Mouse (Mus musculus) megakaryocyte, embryonic 14.5 days (primary cell): ENCODE measurements at regions not wholly inside any gene's neighbourhood (a gene's known extent, or its start where the extent isn't known, plus 50 kb on each side); places are given as distances from the start of the nearest gene placed in this dataset.

Source experiments
- FLI1 ChIP-seq: IDR thresholded peaks from 2 replicates; pipeline ENCODE4 v1.6.1; 2012; ENCODE audit warnings: low read length, inconsistent platforms, mixed read lengths
- GATA1 ChIP-seq: IDR thresholded peaks from 3 replicates; pipeline ENCODE4 v1.6.1; 2012; ENCODE audit warnings: mixed read lengths, low read length, inconsistent platforms, borderline replicate concordance

DNA sequence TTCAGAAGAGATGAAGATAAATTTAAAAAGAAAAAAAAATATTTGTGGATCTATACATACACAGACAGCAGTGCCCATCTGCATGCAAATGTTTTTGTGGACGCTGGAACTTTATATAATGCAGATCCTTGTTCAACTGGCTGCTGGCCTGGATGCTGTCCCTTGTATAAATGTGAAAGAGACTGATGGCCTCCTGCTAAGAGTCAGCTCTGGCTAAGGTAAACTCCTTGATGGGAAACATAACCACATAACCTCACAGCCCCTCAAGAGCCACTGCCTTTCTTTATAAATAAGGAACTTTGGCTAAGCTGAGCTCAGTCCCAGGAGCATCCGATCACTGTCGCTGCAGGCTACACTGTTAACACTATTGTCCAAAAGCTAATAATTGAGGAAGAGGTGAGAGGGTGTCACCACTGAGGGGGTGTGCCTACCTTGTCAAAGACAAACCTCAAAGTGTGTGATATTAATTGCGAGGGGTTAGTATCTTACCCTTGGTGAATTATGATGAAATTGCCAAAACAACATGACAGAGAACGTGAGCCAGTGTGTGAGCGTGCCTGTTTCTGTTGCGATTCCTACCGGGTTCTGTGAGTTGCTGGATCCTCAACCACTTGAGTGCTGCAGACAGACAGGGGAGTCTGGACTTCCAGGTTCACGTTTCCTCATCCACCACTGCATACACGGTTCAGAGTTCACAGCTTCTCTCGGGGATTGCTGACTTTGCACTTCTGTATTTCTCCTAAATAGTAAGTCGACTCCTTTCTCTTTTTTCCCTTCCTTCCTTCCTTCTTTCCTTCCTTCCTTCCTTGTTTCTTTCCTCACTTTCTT lies 417.1 kb downstream of the Wdr11 start:
- TF ChIP-seq GATA1 (no peak), FLI1 (no peak)
